Mouse (Mus musculus) neural tube, embryonic 15.5 days (tissue): Measurements from ENCODE around the gene Raly. TPM values are rescaled to one million over a fixed set of nuclear protein-coding genes. Genes with fewer than 3 reads are reported as not detected.

Experiments
- ATAC-seq: fragments of 200-750 bp; cut with Nextera tagmentation; 2 replicates; pipeline ENCODE4 v1.8.0; 2017; ENCODE audit warnings: mild to moderate bottlenecking, moderate TSS enrichment, moderate library complexity; ENCODE audit not compliant: low FRiP score
- H3K27ac ChIP-seq: fragments of 300-500 bp; sonication (generic); replicated peaks from 2 replicates; pipeline ENCODE4 v1.5.1; 2015; ENCODE audit warnings: mild to moderate bottlenecking, inconsistent platforms
- H3K27me3 ChIP-seq: fragments of 300-500 bp; sonication (generic); replicated peaks from 2 replicates; pipeline ENCODE4 v1.6.1; 2015; ENCODE audit warnings: inconsistent platforms
- H3K36me3 ChIP-seq: fragments of 300-500 bp; sonication (generic); 2 replicates; pipeline ENCODE4 v1.6.1; 2015; ENCODE audit warnings: inconsistent platforms
- H3K4me1 ChIP-seq: fragments of 300-500 bp; sonication (generic); 2 replicates; pipeline ENCODE4 v1.6.1; 2015; ENCODE audit warnings: inconsistent platforms
- H3K4me2 ChIP-seq: fragments of 300-500 bp; sonication (generic); 2 replicates; pipeline ENCODE4 v1.6.1; 2015; ENCODE audit warnings: inconsistent platforms, mild to moderate bottlenecking, moderate library complexity
- H3K4me3 ChIP-seq: fragments of 300-500 bp; sonication (generic); replicated peaks from 2 replicates; pipeline ENCODE4 v1.5.1; 2015; ENCODE audit warnings: mild to moderate bottlenecking, inconsistent platforms
- H3K9ac ChIP-seq: fragments of 300-500 bp; sonication (generic); replicated peaks from 2 replicates; pipeline ENCODE4 v1.6.1; 2015; ENCODE audit warnings: mild to moderate bottlenecking, inconsistent platforms
- H3K9me3 ChIP-seq: fragments of 300-500 bp; sonication (generic); replicated peaks from 2 replicates; pipeline ENCODE4 v1.6.1; 2016; ENCODE audit warnings: inconsistent platforms
- WGBS: fragments of 180-500 bp; shearing (Covaris S2); methylation state at CpG from one replicate; pipeline ENCODE4 v1.1.7; 2015; ENCODE audit warnings: mixed read lengths; 5-methylcytosine and 5-hydroxymethylcytosine counted together
- polyA plus RNA-seq: library from polyadenylated mRNA; unstranded; fragments of >200 nt; fragmentation: Nextera tagmentation; extraction: Ambion mirVana; gene quantifications from 2 replicates; pipeline ENCODE4 v1.2.1, GENCODE M21; 2015

Raly gene
- polyA plus RNA-seq, 1 experiment from 2014 or later, result 26.2 TPM

DNA sequence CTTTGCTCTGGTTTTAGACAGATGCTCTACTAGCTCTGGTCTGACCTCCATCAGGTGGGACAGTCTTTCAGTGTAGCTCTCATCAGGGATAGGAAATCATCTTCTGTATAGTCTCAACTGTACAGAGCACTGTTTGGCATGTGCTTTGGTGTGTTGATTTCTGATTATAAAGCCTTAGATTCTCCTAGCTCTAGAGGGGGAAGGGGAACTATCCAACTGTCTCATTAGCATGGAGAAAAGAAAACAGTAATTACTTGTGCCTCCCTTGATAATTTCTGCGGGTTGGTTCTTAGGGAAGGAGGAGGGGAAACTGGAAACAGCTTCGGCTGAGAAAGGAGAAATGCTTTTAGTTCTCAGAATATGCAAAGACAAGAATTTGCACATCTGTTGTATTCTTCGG is 26.2 kb downstream of the Raly start:
- no peak for ATAC-seq
- H3K27ac ChIP-seq, result peak overlapping the region; percentile 48

GRCm38 (mm10) chr2:154817788-154818187 is 26.9 kb downstream of the Raly start:
- no peak overlapping the region for H3K9ac ChIP-seq
- ATAC-seq, result no peak
- 36% methylated on average over 1 of the region's 1 CpGs for WGBS
- no peaks in the 10 kb centered on the region for H3K9me3 ChIP-seq
- no peaks in the 10 kb centered on the region for H3K27me3 ChIP-seq
- no peak overlapping the region for H3K4me2 ChIP-seq
- 0 out of 2 replicates have a peak overlapping the region, but pooled peaks have one; percentile 18 for H3K27ac ChIP-seq
- H3K4me1 ChIP-seq, result peaks cover 18% of the 10 kb centered on the region
- no peaks in the 10 kb centered on the region for H3K36me3 ChIP-seq
- no peak overlapping the region for H3K4me3 ChIP-seq

More for the DNA sequence above, 26.2 kb downstream of the Raly start:
- no peak overlapping the region for H3K4me3 ChIP-seq
- peaks cover 18% of the 10 kb centered on the region for H3K4me1 ChIP-seq
- no peak overlapping the region for H3K4me2 ChIP-seq
- no peak overlapping the region for H3K9ac ChIP-seq
- H3K9me3 ChIP-seq, result no peaks in the 10 kb centered on the region
- no peaks in the 10 kb centered on the region for H3K27me3 ChIP-seq
- H3K36me3 ChIP-seq, result no peaks in the 10 kb centered on the region
- WGBS, result 37% methylated on average over 3 of the region's 3 CpGs

GRCm38 (mm10) chr2:154818599-154818998 is 27.7 kb downstream of the Raly start:
- H3K9me3 ChIP-seq, result no peaks in the 10 kb centered on the region
- H3K4me3 ChIP-seq, result no peak overlapping the region
- ATAC-seq, result no peak
- H3K4me1 ChIP-seq, result peaks cover 18% of the 10 kb centered on the region
- 58% methylated on average over 1 of the region's 1 CpGs for WGBS
- no peak overlapping the region for H3K27ac ChIP-seq
- no peak overlapping the region for H3K4me2 ChIP-seq
- H3K9ac ChIP-seq, result no peak overlapping the region
- no peaks in the 10 kb centered on the region for H3K27me3 ChIP-seq
- no peaks in the 10 kb centered on the region for H3K36me3 ChIP-seq

DNA sequence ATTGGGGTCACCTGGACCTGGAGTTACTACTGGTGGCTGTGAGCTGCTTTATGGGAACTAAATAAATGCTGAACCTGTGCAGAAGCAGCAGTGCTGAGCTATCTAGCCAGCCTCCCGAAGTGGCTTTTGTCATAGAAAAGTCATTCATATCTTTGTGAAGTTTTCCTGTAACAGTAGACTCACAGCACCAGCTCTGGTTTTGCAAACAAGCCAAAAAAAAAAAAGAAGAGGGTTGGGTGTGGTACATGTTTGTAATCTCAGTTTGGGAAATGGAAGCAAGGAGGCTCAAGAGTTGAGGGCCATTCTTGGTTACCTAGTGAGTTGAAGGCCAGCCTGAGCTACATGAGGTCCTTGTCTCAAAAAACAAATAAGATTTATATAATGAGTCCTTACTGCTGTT is 29.4 kb downstream of the Raly start:
- H3K9ac ChIP-seq, result no peak overlapping the region
- H3K4me1 ChIP-seq, result peaks cover 18% of the 10 kb centered on the region
- no peak overlapping the region for H3K27ac ChIP-seq
- ATAC-seq, result no peak
- H3K4me2 ChIP-seq, result no peak overlapping the region
- no peaks in the 10 kb centered on the region for H3K36me3 ChIP-seq
- H3K4me3 ChIP-seq, result no peak overlapping the region
- no peaks in the 10 kb centered on the region for H3K9me3 ChIP-seq
- 90% methylated on average over 1 of the region's 1 CpGs for WGBS
- H3K27me3 ChIP-seq, result no peaks in the 10 kb centered on the region

- 92% methylated on average over 1 of the region's 1 CpGs for WGBS
These were observed 35.2 kb downstream of the Raly start for GRCm38 (mm10) chr2:154826054-154826538.

DNA sequence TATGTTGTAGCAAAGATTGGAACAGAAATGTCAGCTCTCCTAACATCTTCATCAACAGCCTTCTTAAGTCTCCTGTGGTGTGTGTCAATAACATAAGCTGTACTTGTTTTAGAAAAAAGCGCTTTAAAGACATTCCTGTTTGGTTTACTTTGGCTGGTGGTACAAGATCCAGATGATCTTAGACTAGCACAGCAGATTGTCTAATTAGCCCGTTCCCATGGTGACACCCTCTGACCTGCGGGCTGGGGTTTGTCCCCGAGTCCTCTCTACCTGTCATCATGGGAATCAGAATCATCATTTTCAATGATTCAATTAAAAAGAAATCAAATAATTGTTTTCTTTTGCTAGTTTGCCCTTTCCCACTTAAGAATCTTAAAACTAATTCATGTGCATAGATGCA is 36.6 kb downstream of the Raly start:
- H3K4me2 ChIP-seq, result no peak overlapping the region
- H3K36me3 ChIP-seq, result no peaks in the 10 kb centered on the region
- H3K9ac ChIP-seq, result no peak overlapping the region
- no peaks in the 10 kb centered on the region for H3K27me3 ChIP-seq
- no peak overlapping the region for H3K27ac ChIP-seq
- ATAC-seq, result no peak
- H3K4me1 ChIP-seq, result peaks cover 3% of the 10 kb centered on the region
- WGBS, result 77% methylated on average over 4 of the region's 4 CpGs
- H3K9me3 ChIP-seq, result no peaks in the 10 kb centered on the region
- no peak overlapping the region for H3K4me3 ChIP-seq

More at GRCm38 (mm10) chr2:154826054-154826538, 35.2 kb downstream of the Raly start:
- no peak overlapping the region for H3K4me3 ChIP-seq
- no peak for ATAC-seq
- no peaks in the 10 kb centered on the region for H3K27me3 ChIP-seq
- no peak overlapping the region for H3K4me2 ChIP-seq
- no peak overlapping the region for H3K9ac ChIP-seq
- H3K9me3 ChIP-seq, result no peaks in the 10 kb centered on the region
- H3K4me1 ChIP-seq, result no peaks in the 10 kb centered on the region
- no peak overlapping the region for H3K27ac ChIP-seq
- H3K36me3 ChIP-seq, result no peaks in the 10 kb centered on the region

- no peak overlapping the region for H3K9ac ChIP-seq
- H3K27ac ChIP-seq, result no peak overlapping the region
- ATAC-seq, result no peak
- WGBS, result 38% methylated on average over 4 of the region's 4 CpGs
- H3K4me3 ChIP-seq, result no peak overlapping the region
- H3K4me1 ChIP-seq, result peaks cover 5% of the 10 kb centered on the region
- H3K9me3 ChIP-seq, result no peaks in the 10 kb centered on the region
- no peak overlapping the region for H3K4me2 ChIP-seq
- H3K27me3 ChIP-seq, result no peaks in the 10 kb centered on the region
- no peaks in the 10 kb centered on the region for H3K36me3 ChIP-seq
These were observed 41.6 kb downstream of the Raly start for GRCm38 (mm10) chr2:154832471-154832870.

DNA sequence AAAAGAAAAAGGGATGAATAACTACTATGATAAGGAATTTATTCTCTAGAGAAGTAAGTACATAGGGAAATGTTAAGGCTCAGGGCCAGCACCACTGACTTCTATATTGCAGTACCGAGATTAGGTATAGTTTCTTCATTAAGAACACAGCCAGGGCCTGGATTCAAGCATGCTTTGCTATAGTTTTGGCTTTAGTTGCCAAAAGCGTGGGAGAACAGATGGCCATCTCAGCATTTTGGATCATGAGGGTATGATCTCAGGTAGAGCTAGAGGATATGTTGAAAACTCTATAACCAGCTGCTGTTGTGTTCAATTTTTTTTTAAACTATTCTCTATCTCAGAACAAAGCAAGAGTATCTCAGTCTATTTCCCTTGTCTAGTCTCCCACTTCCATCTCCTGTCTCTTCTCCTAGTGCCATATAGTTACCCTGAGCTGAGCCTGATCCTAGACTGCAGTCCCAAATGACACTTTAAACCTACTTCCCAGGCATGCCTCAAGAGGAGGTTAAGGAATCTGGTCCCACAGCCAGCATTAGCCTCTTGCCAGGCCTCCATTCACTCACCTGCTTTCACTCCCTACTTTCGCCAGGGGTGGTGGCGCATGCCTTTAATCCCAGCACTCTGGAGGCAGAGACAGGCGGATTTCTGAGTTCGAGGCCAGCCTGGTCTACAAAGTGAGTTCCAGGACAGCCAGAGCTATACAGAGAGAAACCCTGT is 43.4 kb downstream of the Raly start:
- Histone ChIP-seq H3K36me3 (no peaks in the 10 kb centered on the region), H3K27ac (no peak overlapping the region), H3K9me3 (no peaks in the 10 kb centered on the region), H3K27me3 (no peaks in the 10 kb centered on the region), H3K9ac (no peak overlapping the region), H3K4me3 (no peak overlapping the region), H3K4me2 (no peak overlapping the region), H3K4me1 (peaks cover 5% of the 10 kb centered on the region)
- WGBS, result 93% methylated on average over 6 of the region's 6 CpGs
- ATAC-seq, result no peak

GRCm38 (mm10) chr2:154836537-154836936 is 45.6 kb downstream of the Raly start:
- no peaks in the 10 kb centered on the region for H3K27me3 ChIP-seq
- 83% methylated on average over 2 of the region's 2 CpGs for WGBS
- H3K4me3 ChIP-seq, result no peak overlapping the region
- no peak overlapping the region for H3K9ac ChIP-seq
- no peak overlapping the region for H3K27ac ChIP-seq
- H3K4me1 ChIP-seq, result peaks cover 5% of the 10 kb centered on the region
- H3K36me3 ChIP-seq, result no peaks in the 10 kb centered on the region
- H3K9me3 ChIP-seq, result no peaks in the 10 kb centered on the region
- no peak for ATAC-seq
- H3K4me2 ChIP-seq, result no peak overlapping the region

- no peak for ATAC-seq
- no peaks in the 10 kb centered on the region for H3K9me3 ChIP-seq
- no peaks in the 10 kb centered on the region for H3K4me1 ChIP-seq
- H3K4me2 ChIP-seq, result no peak overlapping the region
- H3K4me3 ChIP-seq, result no peak overlapping the region
- H3K27me3 ChIP-seq, result no peaks in the 10 kb centered on the region
- no peak overlapping the region for H3K9ac ChIP-seq
- H3K27ac ChIP-seq, result no peak overlapping the region
- no peaks in the 10 kb centered on the region for H3K36me3 ChIP-seq
These were observed 57.2 kb downstream of the Raly start for GRCm38 (mm10) chr2:154848086-154848485.

DNA sequence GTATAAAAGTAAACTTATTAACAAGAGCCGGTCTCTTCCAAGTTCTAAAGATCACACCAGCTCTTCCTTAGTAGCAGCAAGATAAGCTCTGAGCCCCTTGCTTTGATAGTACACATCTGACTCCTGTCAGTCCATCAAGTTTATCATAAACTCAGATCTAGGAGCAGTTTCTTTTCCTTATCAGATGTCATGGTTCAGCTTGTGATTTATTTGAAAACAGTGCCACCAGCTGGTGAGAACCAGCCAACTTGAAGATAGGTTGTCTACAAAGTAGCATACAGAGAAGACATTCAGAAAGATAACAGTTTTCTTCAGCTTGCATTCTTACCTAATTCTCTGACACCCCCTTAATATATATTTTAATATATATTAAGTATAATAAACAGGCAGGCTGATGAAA is 64.5 kb downstream of the Raly start:
- Histone ChIP-seq H3K4me2 (no peak overlapping the region), H3K36me3 (peaks cover 8% of the 10 kb centered on the region; the same call in 1 of the 2 replicates), H3K9me3 (no peaks in the 10 kb centered on the region), H3K27ac (no peak overlapping the region), H3K4me3 (no peak overlapping the region), H3K27me3 (no peaks in the 10 kb centered on the region), H3K9ac (no peak overlapping the region), H3K4me1 (peaks cover 5% of the 10 kb centered on the region; the same call in 1 of the 2 replicates)
- ATAC-seq, result no peak
- WGBS, result 95% methylated on average over 1 of the region's 1 CpGs

DNA sequence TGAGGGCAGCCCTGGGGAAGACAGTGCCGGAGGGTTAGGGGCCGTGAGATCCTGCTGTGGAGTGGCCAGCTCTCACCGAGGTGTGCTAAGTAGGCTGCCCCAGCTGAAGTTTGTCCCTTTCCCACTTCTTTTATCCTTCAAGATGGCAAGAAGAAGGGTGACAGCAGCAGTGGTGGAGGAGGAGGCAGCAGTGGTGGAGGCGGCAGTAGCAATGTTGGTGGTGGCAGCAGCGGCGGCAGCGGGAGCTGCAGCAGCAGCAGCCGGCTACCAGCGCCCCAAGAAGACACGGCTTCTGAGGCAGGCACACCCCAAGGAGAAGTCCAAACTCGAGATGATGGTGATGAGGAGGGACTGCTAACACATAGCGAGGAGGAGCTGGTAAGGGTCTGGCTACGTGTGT is 72.8 kb downstream of the Raly start:
- WGBS, result 95% methylated on average over 13 of the region's 13 CpGs
- Histone ChIP-seq H3K4me2 (no peak overlapping the region), H3K4me3 (no peak overlapping the region), H3K9me3 (no peaks in the 10 kb centered on the region), H3K36me3 (peaks cover 50% of the 10 kb centered on the region), H3K27ac (no peak overlapping the region), H3K27me3 (no peaks in the 10 kb centered on the region), H3K4me1 (no peaks in the 10 kb centered on the region), H3K9ac (no peak overlapping the region)
- no peak for ATAC-seq
